Mouse (Mus musculus) lung, embryonic 14.5 days (tissue): ENCODE measurements around the gene D11Wsu47e. TPM values are rescaled to one million over a fixed set of nuclear protein-coding genes. Genes with fewer than 3 reads are reported as not detected.

Source experiments
- ATAC-seq: fragments of 200-750 bp; cut with Nextera tagmentation; 2 replicates; pipeline ENCODE4 v1.8.0; 2017; ENCODE audit warnings: mild to moderate bottlenecking, moderate TSS enrichment, moderate library complexity; ENCODE audit not compliant: insufficient read depth
- DNase-seq: peaks from one replicate; pipeline ENCODE4 v3.0.0-alpha.2; 2015
- H3K27ac ChIP-seq: fragments of 300-500 bp; sonication (generic); 2 replicates; pipeline ENCODE4 v1.5.1; 2014; ENCODE audit warnings: low read depth, mild to moderate bottlenecking, moderate library complexity
- H3K27me3 ChIP-seq: fragments of 300-500 bp; sonication (generic); 2 replicates; pipeline ENCODE4 v1.6.1; 2014; ENCODE audit warnings: low read length, control low read depth; ENCODE audit not compliant: insufficient read depth
- H3K36me3 ChIP-seq: fragments of 300-500 bp; sonication (generic); 2 replicates; pipeline ENCODE4 v1.6.1; 2014; ENCODE audit warnings: control low read depth; ENCODE audit not compliant: insufficient read depth
- H3K4me1 ChIP-seq: fragments of 300-500 bp; sonication (generic); 2 replicates; pipeline ENCODE4 v1.6.1; 2014; ENCODE audit warnings: antibody characterized with exemption, control low read depth; ENCODE audit not compliant: insufficient read depth
- H3K4me2 ChIP-seq: fragments of 300-500 bp; sonication (generic); 2 replicates; pipeline ENCODE4 v1.6.1; 2014; ENCODE audit warnings: mild to moderate bottlenecking
- H3K4me3 ChIP-seq: fragments of 300-500 bp; sonication (generic); 2 replicates; pipeline ENCODE4 v1.5.1; 2014; ENCODE audit warnings: low read depth, low read length
- H3K9ac ChIP-seq: fragments of 300-500 bp; sonication (generic); 2 replicates; pipeline ENCODE4 v1.6.1; 2014
- H3K9me3 ChIP-seq: fragments of 300-500 bp; sonication (generic); 2 replicates; pipeline ENCODE4 v1.6.1; 2016; ENCODE audit warnings: low read depth, low read length, control low read depth
- CTCF ChIP-seq: IDR thresholded peaks from 2 replicates; pipeline ENCODE4 v1.5.1; 2016; ENCODE audit warnings: antibody characterized with exemption, low read depth
- WGBS: fragments of 180-500 bp; shearing (Covaris S2); extraction: QIAGEN DNeasy Blood & Tissue Kit; methylation state at CpG from one replicate; pipeline ENCODE4 v1.1.7; 2014; 5-methylcytosine and 5-hydroxymethylcytosine counted together
- polyA plus RNA-seq: library from polyadenylated mRNA; unstranded; fragments of >200 nt; fragmentation: Nextera tagmentation; extraction: Ambion mirVana; gene quantifications from 2 replicates; pipeline ENCODE4 v1.2.1, GENCODE M21; 2014

Gene D11Wsu47e
- polyA plus RNA-seq, 1 experiment from 2014 or later = 22.9 TPM

GRCm38 (mm10) chr11:113699643-113700042 lies 15.4 kb downstream of the D11Wsu47e start:
- Histone ChIP-seq H3K36me3 (peaks cover 16% of the 10 kb centered on the region), H3K4me2 (no peak overlapping the region), H3K9ac (no peak overlapping the region), H3K4me1 (no peaks in the 10 kb centered on the region), H3K27me3 (no peaks in the 10 kb centered on the region), H3K9me3 (no peaks in the 10 kb centered on the region), H3K4me3 (no peak overlapping the region), H3K27ac (no peak overlapping the region)
- ATAC-seq (no peak), DNase-seq (no peak)
- WGBS = 78% methylated on average over 7 of the region's 7 CpGs
- TF ChIP-seq CTCF = no peak

DNA sequence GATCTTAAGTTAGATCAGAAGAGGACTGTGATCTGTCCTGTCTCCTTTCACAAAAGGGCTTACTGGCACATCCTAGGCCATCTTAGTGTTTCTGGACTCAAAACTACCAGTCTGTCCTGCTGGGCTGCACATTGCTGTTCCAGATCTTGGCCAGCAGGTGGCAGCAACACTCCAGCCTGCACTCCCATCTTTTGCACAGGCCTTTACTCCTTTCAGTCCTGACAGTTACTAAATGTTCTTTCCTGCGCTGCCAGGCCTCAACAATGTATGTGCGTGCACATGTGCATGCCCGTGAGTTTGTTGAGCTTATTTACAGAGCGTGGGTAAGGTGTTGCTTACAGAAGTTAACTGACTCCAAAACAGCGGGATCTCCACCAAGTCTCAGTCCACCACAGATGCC lies 19.5 kb downstream of the D11Wsu47e start:
- no peak overlapping the region for H3K4me3 ChIP-seq
- peak; percentile 100 for TF ChIP-seq CTCF
- WGBS = 23% methylated on average over 5 of the region's 5 CpGs
- H3K27me3 ChIP-seq = no peaks in the 10 kb centered on the region
- no peak overlapping the region for H3K9ac ChIP-seq
- no peak overlapping the region for H3K27ac ChIP-seq
- H3K4me1 ChIP-seq = no peaks in the 10 kb centered on the region
- H3K36me3 ChIP-seq = peaks cover 10% of the 10 kb centered on the region; the same call in 1 of the 2 replicates
- ATAC-seq (peak; percentile 72), DNase-seq (peak; percentile 90)
- no peaks in the 10 kb centered on the region for H3K9me3 ChIP-seq
- H3K4me2 ChIP-seq = no peak overlapping the region

GRCm38 (mm10) chr11:113705966-113706652 lies 21.9 kb downstream of the D11Wsu47e start:
- Histone ChIP-seq H3K4me3 (no peak overlapping the region), H3K4me2 (no peak overlapping the region), H3K9me3 (no peaks in the 10 kb centered on the region), H3K36me3 (0 out of 2 replicates have a peak, but pooled peaks cover 5% of the 10 kb centered on the region), H3K27me3 (no peaks in the 10 kb centered on the region), H3K4me1 (peaks cover 15% of the 10 kb centered on the region), H3K9ac (no peak overlapping the region), H3K27ac (no peak overlapping the region)
- DNase-seq (no peak), ATAC-seq (no peak)
- WGBS = 67% methylated on average over 15 of the region's 15 CpGs
- no peak for TF ChIP-seq CTCF

DNA sequence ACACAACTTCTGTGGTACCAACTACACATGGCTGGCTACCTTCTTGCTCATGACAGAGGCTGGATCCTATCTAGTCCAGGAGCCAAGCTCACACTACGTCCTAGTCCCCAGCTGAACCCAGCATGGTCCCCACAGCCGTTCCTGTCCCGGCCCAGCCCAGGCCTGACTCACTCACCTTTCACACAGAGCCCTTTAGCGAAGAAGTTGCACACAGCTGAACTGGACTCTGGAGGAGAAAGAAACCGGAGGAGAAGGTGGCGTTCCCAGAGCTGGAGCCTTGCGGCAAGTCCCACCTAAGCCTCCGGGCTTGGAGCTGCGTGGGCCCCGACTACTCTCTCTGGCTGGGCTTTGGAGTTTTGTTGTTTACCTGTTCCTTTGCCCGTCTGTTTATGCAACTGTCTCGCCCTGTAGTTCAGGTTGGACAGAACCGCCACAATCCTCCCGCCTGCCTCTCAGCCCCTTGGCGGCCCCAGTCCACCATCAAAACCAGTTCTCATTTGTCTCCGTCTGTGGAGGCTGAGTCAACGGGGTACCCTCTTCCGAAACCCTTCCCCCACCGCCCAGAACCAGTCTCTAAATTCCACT lies 24.5 kb downstream of the D11Wsu47e start:
- ATAC-seq (no peak), DNase-seq (no peak)
- Histone ChIP-seq H3K9ac (no peak overlapping the region), H3K4me2 (no peak overlapping the region), H3K27me3 (no peaks in the 10 kb centered on the region), H3K27ac (no peak overlapping the region), H3K36me3 (0 out of 2 replicates have a peak, but pooled peaks cover 5% of the 10 kb centered on the region), H3K9me3 (no peaks in the 10 kb centered on the region), H3K4me3 (no peak overlapping the region), H3K4me1 (peaks cover 15% of the 10 kb centered on the region)
- WGBS = 53% methylated on average over 19 of the region's 19 CpGs
- TF ChIP-seq CTCF = no peak

DNA sequence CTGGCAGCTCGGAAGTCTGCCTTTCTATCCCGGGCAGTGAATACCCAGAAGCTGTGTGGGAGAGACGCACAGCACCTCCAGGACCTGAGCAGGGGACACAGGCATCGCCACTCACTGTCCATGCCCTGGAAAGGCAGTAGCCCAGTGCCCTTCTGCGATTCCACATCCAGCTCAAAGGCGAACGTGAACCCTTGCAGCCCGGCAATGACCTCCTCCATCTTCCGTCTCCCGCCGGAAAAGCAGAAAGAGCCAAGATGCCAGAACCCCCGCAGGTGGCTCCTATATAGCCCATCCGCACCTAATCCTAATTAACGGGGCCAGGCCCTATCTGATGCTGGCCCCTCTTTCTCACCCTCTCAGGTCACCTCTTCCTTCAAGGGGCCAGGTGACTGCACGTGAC lies 25.1 kb downstream of the D11Wsu47e start:
- Histone ChIP-seq H3K27ac (no peak overlapping the region), H3K27me3 (no peaks in the 10 kb centered on the region), H3K4me1 (peaks cover 15% of the 10 kb centered on the region), H3K4me2 (no peak overlapping the region), H3K9ac (no peak overlapping the region), H3K9me3 (no peaks in the 10 kb centered on the region), H3K4me3 (no peak overlapping the region), H3K36me3 (0 out of 2 replicates have a peak, but pooled peaks cover 5% of the 10 kb centered on the region)
- DNase-seq = no peak
- TF ChIP-seq CTCF = no peak
- 21% methylated on average over 15 of the region's 15 CpGs for WGBS
- ATAC-seq = 0 out of 2 replicates have a peak, but pooled peaks have one; percentile 4

DNA sequence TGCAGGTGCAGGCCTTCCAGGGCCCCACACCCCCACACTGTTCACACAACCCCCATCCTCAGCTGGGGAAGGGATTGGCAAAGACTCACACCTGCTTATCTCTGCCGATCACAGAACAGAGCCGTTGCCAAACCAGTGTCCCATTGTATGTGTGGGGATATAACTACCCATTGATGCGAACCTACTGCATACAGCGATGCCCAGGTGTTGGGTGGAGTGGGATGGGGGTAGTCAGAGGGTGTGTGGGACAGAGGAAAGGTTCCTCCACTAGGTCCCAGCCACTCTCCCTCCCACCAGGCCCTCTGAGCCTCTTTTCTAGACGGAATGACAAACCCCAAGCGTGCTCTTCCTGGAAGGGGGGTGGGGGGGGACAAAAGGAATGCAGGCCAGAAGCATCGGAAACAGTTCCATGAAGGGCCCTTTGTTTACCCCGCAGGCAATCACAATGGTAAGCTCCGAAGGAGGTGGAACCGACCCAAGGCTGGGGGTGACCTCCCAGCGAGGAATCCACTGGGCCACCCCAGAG lies 25.6 kb downstream of the D11Wsu47e start, which contains the start of gene Cpsf4l:
Cpsf4l (minus strand) TSS at position 287 of the 526 bp plus-strand sequence.
- Histone ChIP-seq H3K4me2 (peak within 1 kb of the TSS; percentile 23), H3K9ac (peak within 1 kb of the TSS; percentile 34), H3K4me1 (peaks cover 15% of the 10 kb centered on the region), H3K27me3 (no peaks in the 10 kb centered on the region), H3K36me3 (0 out of 2 replicates have a peak, but pooled peaks cover 5% of the 10 kb centered on the region), H3K27ac (peak within 1 kb of the TSS; percentile 74), H3K4me3 (no peak within 1 kb of the TSS), H3K9me3 (no peaks in the 10 kb centered on the region)
- 11% methylated on average over 11 of the region's 11 CpGs for WGBS
- DNase-seq (peak; percentile 65), ATAC-seq (peak; percentile 70; the same call in 1 of the 2 replicates)
- TF ChIP-seq CTCF = no peak

DNA sequence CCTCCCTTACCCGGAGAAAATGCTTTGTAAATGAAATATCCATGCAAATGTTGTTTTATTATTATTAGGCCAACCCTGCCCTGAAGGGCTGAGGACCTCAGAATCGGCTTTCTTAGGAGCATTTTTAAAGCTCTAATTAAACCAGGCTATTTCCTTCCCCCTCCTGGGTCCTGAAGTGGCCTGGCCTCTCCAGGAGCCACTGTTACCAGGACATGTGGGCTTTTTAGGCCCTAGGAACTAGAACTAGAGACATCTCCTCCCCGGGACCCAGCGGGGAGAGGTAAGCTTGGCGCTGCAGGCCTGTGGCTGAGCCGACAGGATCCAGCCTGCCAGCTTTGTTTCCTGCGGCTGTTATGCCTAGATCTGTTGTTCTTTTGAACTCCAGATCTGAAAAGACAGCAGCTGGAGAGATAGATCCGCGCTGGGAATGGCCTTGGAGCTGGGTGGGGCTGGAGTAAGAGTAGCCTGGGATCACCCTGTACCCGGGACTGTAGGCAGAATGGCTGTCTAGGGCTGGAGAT lies 26.1 kb downstream of the D11Wsu47e start:
- ATAC-seq = 0 out of 2 replicates have a peak, but pooled peaks have one; percentile 35
- Histone ChIP-seq H3K9ac (peak overlapping the region; percentile 34), H3K9me3 (no peaks in the 10 kb centered on the region), H3K4me2 (peak overlapping the region; percentile 23), H3K36me3 (0 out of 2 replicates have a peak, but pooled peaks cover 5% of the 10 kb centered on the region), H3K4me3 (no peak overlapping the region), H3K27ac (peak overlapping the region; percentile 74), H3K27me3 (no peaks in the 10 kb centered on the region), H3K4me1 (peaks cover 15% of the 10 kb centered on the region)
- DNase-seq = peak; percentile 68
- WGBS = 8% methylated on average over 10 of the region's 10 CpGs
- TF ChIP-seq CTCF = no peak
